Mouse (Mus musculus): Measurements from ENCODE around the gene Matk. TPM values are rescaled to one million over a fixed set of nuclear protein-coding genes. Genes with fewer than 3 reads are reported as not detected.

The Matk gene
- total RNA-seq (2023), result 10 to 100 TPM; 42.3 to 59.6 TPM

GRCm38 (mm10) chr10:81252424-81253419 lies at the start of gene Matk:
Gene Matk, plus strand, starts transcription at chr10:81252935.

DNA sequence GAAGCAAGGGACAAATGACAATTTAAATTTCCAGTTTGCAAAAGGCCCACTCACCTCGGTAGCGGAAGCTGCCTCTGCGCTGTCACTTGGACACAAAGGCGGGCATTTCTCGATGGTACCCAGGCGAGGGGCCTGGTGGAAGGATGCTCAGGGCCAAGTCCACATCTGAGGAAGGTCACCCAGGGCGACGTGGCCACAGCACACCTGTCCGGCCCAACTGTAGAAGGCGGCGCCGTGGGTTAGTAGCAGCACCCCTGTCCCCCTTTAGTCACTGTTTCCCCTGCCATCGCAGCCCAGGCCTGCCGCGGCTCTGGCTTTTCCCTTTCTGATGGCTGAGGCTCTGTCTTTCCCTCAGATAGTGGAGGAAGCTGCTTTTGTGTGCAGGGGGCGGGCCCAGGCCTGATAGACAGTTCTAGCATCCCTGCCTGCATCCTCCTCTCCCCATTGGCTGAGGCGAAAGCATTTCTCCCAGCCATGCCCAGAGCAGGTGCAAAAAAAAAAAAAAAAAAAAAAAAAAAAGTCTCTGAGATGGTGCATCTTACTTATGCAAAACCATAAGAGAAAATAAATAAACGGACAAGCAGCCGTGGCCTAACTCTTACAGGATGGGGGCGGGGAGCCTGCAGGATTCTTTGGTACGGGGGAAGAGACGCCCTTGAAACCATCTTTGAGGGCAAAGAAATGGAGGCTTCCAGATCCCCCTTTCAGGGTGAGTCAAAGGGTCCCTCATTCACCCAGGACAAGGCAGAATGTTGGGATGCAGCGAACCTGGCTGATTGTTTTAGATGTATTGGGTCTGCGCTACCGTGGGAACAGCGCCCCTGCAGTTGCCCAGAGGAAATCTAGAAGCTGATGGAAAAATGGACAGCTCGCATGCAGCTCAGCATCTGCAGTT lies 22.1 kb upstream of the Matk start, which contains the start of gene Atcay:
Gene Atcay (minus strand): TSS at position 396 of the 895 bp plus-strand sequence.

GRCm38 (mm10) chr10:81232580-81233225 lies 20.0 kb upstream of the Matk start, which contains the start of gene Zfr2:
Gene Zfr2, plus strand, starts transcription at chr10:81233155.

DNA sequence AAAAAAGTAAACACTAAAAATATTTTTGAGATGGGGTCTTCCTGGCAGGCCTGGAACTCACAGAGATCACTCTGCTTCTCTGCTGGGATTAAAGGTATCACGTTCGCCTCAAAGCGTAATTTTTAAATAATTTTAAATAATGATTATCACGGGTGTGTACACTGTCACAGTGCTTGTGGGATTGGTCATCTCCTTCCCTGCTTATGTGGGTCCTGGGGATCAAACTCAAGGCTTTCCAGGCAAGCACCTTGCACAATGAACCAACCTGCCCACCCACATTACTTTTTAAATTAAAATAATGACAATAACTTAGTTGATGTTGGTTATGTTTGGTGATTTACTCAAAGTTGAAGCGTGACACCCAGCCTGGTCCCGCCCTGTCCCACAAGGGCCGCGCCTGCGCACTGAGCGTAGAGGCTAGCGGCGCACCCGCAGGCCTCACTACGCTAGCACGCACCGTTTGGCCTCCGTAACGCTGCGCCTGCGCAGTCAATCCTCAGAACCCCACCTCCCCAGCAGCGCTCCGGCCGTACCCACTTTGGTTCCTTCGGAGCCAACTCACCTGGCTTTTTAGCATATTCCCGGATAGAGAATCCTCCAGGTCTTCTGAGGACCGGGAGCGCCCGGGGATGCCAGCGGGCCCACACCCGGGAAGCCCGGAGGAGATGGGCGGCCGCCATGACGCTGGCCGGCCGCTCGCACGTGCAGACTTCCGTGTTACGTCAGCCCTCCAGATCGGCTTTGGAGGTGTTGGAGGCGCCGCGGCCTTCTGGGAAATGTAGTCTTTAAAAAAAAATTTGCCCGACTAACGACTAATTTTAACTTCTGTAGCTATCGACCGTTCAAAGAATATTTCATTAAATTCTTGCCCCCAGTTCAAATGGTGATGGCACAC lies 13.7 kb downstream of the Matk start, which contains the start of the genes Mrpl54 and Apba3:
Gene Mrpl54 (minus strand): TSS at position 724 of the 895 bp plus-strand sequence.
Gene Apba3 (plus strand): TSS at position 750 of the 895 bp plus-strand sequence.

GRCm38 (mm10) chr10:81291511-81292104 lies 38.9 kb downstream of the Matk start, which contains the start of gene Tjp3:
Gene Tjp3, minus strand, starts transcription at chr10:81291581.

GRCm38 (mm10) chr10:81292554-81293333 lies 40.0 kb downstream of the Matk start, which contains the start of gene Pip5k1c:
Gene Pip5k1c, plus strand, starts transcription at chr10:81292963.

Other genes starting within 250 kb of the Matk start
- under 1 TPM; 0.37 to 0.64 TPM for gene Gng7, start 238.0 kb upstream of the Matk start, total RNA-seq (2023)
- not detected for gene Diras1, start 227.3 kb upstream of the Matk start, total RNA-seq (2023)
- gene Slc39a3, start 215.5 kb upstream of the Matk start, total RNA-seq (2023), result 10 to 100 TPM; 11.8 to 12.8 TPM
- 10 to 100 TPM; 54.7 to 57.0 TPM for gene Sgta, start 192.8 kb upstream of the Matk start, total RNA-seq (2023)
- gene Thop1, start 182.9 kb upstream of the Matk start, total RNA-seq (2023), result 1 to 10 TPM; 4.8 to 9.0 TPM
- not detected for gene Creb3l3, start 154.1 kb upstream of the Matk start, total RNA-seq (2023)
- gene Map2k2, start 147.0 kb upstream of the Matk start, total RNA-seq (2023), result 100 to 1,000 TPM; 100 to 101 TPM
- 100 to 1,000 TPM; 124 TPM for gene Zbtb7a, start 117.7 kb upstream of the Matk start, total RNA-seq (2023)
- 10 to 100 TPM; 23.5 to 34.3 TPM for gene Pias4, start 85.0 kb upstream of the Matk start, total RNA-seq (2023)
- 1,000 to 10,000 TPM; 1,547 to 1,607 TPM for gene Eef2, start 76.3 kb upstream of the Matk start, total RNA-seq (2023)
- 10 to 100 TPM; 33.4 to 35.1 TPM for gene Dapk3, start 69.9 kb upstream of the Matk start, total RNA-seq (2023)
- gene 4930442H23Rik, start 69.1 kb upstream of the Matk start, total RNA-seq (2023), result not detected
- not detected for gene Nmrk2, start 50.9 kb upstream of the Matk start, total RNA-seq (2023)
- gene Atcay, start 22.1 kb upstream of the Matk start, total RNA-seq (2023), result not detected
- 1 to 10 TPM; 1.3 to 2.7 TPM for gene Zfr2, start 19.8 kb upstream of the Matk start, total RNA-seq (2023)
- 10 to 100 TPM; 75.9 to 85.4 TPM for gene Mrpl54, start 14.0 kb downstream of the Matk start, total RNA-seq (2023)
- gene Apba3, start 14.0 kb downstream of the Matk start, total RNA-seq (2023), result 10 to 100 TPM; 42.4 to 46.0 TPM
- gene Tjp3, start 38.6 kb downstream of the Matk start, total RNA-seq (2023), result 1 to 10 TPM; 1.7 to 4.5 TPM
- 100 to 1,000 TPM; 135 to 147 TPM for gene Pip5k1c, start 40.0 kb downstream of the Matk start, total RNA-seq (2023)
- 10 to 100 TPM; 29.4 to 32.4 TPM for gene Cactin, start 68.2 kb downstream of the Matk start, total RNA-seq (2023)
- gene Tbxa2r, start 75.8 kb downstream of the Matk start, total RNA-seq (2023), result under 1 TPM in 1 of 2 experiments, not detected in 1; 0.26 TPM
- gene Gipc3, start 90.3 kb downstream of the Matk start, total RNA-seq (2023), result under 1 TPM in 1 of 2 experiments, not detected in 1; 0.15 TPM
- gene Hmg20b, start 97.5 kb downstream of the Matk start, total RNA-seq (2023), result 10 to 100 TPM; 71.4 to 85.8 TPM
- gene Mfsd12, start 104.6 kb downstream of the Matk start, total RNA-seq (2023), result 10 to 100 TPM; 38.4 to 44.6 TPM
- 1 to 10 TPM; 3.5 to 3.7 TPM for gene 4930404N11Rik, start 112.9 kb downstream of the Matk start, total RNA-seq (2023)
- 10 to 100 TPM; 33.5 to 38.0 TPM for gene Fzr1, start 125.6 kb downstream of the Matk start, total RNA-seq (2023)
- gene Dohh, start 131.5 kb downstream of the Matk start, total RNA-seq (2023), result 10 to 100 TPM; 31.3 to 35.2 TPM
- 1 to 10 TPM in 1 of 2 experiments, under 1 TPM in 1; 0.97 to 1.3 TPM for gene Gm48551, start 131.5 kb downstream of the Matk start, total RNA-seq (2023)
- gene Gm48552, start 136.1 kb downstream of the Matk start, total RNA-seq (2023), result 1 to 10 TPM; 2.3 to 3.7 TPM
- 10 to 100 TPM; 11.9 to 12.5 TPM for gene Smim24, start 140.1 kb downstream of the Matk start, total RNA-seq (2023)
- gene Nfic, start 202.7 kb downstream of the Matk start, total RNA-seq (2023), result 10 to 100 TPM; 71.7 to 75.6 TPM
- not detected for gene Celf5, start 229.8 kb downstream of the Matk start, total RNA-seq (2023)
- 100 to 1,000 TPM; 108 to 128 TPM for gene Ncln, start 243.5 kb downstream of the Matk start, total RNA-seq (2023)
- 10 to 100 TPM; 13.4 to 15.1 TPM for gene S1pr4, start 247.2 kb downstream of the Matk start, total RNA-seq (2023)